Mouse (Mus musculus): ENCODE results near the gene Bach2. TPM values are rescaled to one million over a fixed set of nuclear protein-coding genes. Genes with fewer than 3 reads are reported as not detected.

Bach2 gene
- polyA plus RNA-seq, 1 experiment from 2014 or later = 7.3 TPM

GRCm38 (mm10) chr4:32425641-32426040 is 187.0 kb downstream of the Bach2 start:
- no peak for ATAC-seq (ENCODE audit: low read depth)
- H3K36me3 ChIP-seq (ENCODE audit: control insufficient read depth, insufficient read depth, low read length) = no peaks in the 10 kb centered on the region
- WGBS = 94% methylated on average over 3 of the region's 3 CpGs

GRCm38 (mm10) chr4:32426779-32427577 is 188.4 kb downstream of the Bach2 start:
- Histone ChIP-seq H3K27me3 (replicated peaks; ENCODE audit: control insufficient read depth, insufficient read depth, low read length) (no peaks in the 10 kb centered on the region), H3K4me2 (ENCODE audit: low read depth, low read length) (no peak overlapping the region), H3K9me3 (ENCODE audit: control insufficient read depth, low read length) (no peaks in the 10 kb centered on the region), H3K9ac (ENCODE audit: low read depth, low read length) (no peak overlapping the region), H3K36me3 (ENCODE audit: control insufficient read depth, insufficient read depth, low read length) (no peaks in the 10 kb centered on the region), H3K27ac (replicated peaks; ENCODE audit: low read depth, low read length) (no peak overlapping the region), H3K4me3 (ENCODE audit: low read depth, low read length) (no peak overlapping the region), H3K4me1 (ENCODE audit: control insufficient read depth, insufficient read depth, low read length) (peaks cover 12% of the 10 kb centered on the region)
- WGBS = 84% methylated on average over 27 of the region's 27 CpGs
- ATAC-seq (ENCODE audit: low read depth) (no peak), DNase-seq (ENCODE audit: low spot score) (no peak)

More at GRCm38 (mm10) chr4:32425641-32426040, 187.0 kb downstream of the Bach2 start:
- Histone ChIP-seq H3K27me3 (replicated peaks; ENCODE audit: control insufficient read depth, insufficient read depth, low read length) (no peaks in the 10 kb centered on the region), H3K4me1 (ENCODE audit: control insufficient read depth, insufficient read depth, low read length) (peaks cover 4% of the 10 kb centered on the region), H3K9me3 (ENCODE audit: control insufficient read depth, low read length) (no peaks in the 10 kb centered on the region), H3K9ac (ENCODE audit: low read depth, low read length) (no peak overlapping the region), H3K4me2 (ENCODE audit: low read depth, low read length) (no peak overlapping the region), H3K27ac (replicated peaks; ENCODE audit: low read depth, low read length) (no peak overlapping the region), H3K4me3 (ENCODE audit: low read depth, low read length) (no peak overlapping the region)
- no peak for DNase-seq (ENCODE audit: low spot score)

- Histone ChIP-seq H3K4me2 (ENCODE audit: low read depth, low read length) (no peak overlapping the region), H3K4me3 (ENCODE audit: low read depth, low read length) (no peak overlapping the region), H3K9ac (ENCODE audit: low read depth, low read length) (no peak overlapping the region), H3K4me1 (ENCODE audit: control insufficient read depth, insufficient read depth, low read length) (peaks cover 16% of the 10 kb centered on the region), H3K36me3 (ENCODE audit: control insufficient read depth, insufficient read depth, low read length) (no peaks in the 10 kb centered on the region), H3K9me3 (ENCODE audit: control insufficient read depth, low read length) (no peaks in the 10 kb centered on the region), H3K27me3 (replicated peaks; ENCODE audit: control insufficient read depth, insufficient read depth, low read length) (no peaks in the 10 kb centered on the region), H3K27ac (replicated peaks; ENCODE audit: low read depth, low read length) (no peak overlapping the region)
- ATAC-seq (ENCODE audit: low read depth) = no peak
- 64% methylated on average over 9 of the region's 9 CpGs for WGBS
- no peak for DNase-seq (ENCODE audit: low spot score)
These were observed 190.1 kb downstream of the Bach2 start for GRCm38 (mm10) chr4:32428738-32429137.

- no peaks in the 10 kb centered on the region for H3K9me3 ChIP-seq (ENCODE audit: control insufficient read depth, low read length)
- ATAC-seq (ENCODE audit: low read depth) = no peak
- no peaks in the 10 kb centered on the region for H3K36me3 ChIP-seq (ENCODE audit: control insufficient read depth, insufficient read depth, low read length)
- H3K27me3 ChIP-seq (replicated peaks; ENCODE audit: control insufficient read depth, insufficient read depth, low read length) = no peaks in the 10 kb centered on the region
- no peak overlapping the region for H3K27ac ChIP-seq (replicated peaks; ENCODE audit: low read depth, low read length)
- no peak overlapping the region for H3K4me2 ChIP-seq (ENCODE audit: low read depth, low read length)
- no peak overlapping the region for H3K4me3 ChIP-seq (ENCODE audit: low read depth, low read length)
- WGBS = 78% methylated on average over 11 of the region's 11 CpGs
- H3K4me1 ChIP-seq (ENCODE audit: control insufficient read depth, insufficient read depth, low read length) = peaks cover 16% of the 10 kb centered on the region
- H3K9ac ChIP-seq (ENCODE audit: low read depth, low read length) = no peak overlapping the region
- no peak for DNase-seq (ENCODE audit: low spot score)
These were observed 191.5 kb downstream of the Bach2 start for GRCm38 (mm10) chr4:32430136-32430535.

GRCm38 (mm10) chr4:32430981-32431380 is 192.4 kb downstream of the Bach2 start:
- no peaks in the 10 kb centered on the region for H3K36me3 ChIP-seq (ENCODE audit: control insufficient read depth, insufficient read depth, low read length)
- no peak overlapping the region for H3K9ac ChIP-seq (ENCODE audit: low read depth, low read length)
- WGBS = 26% methylated on average over 7 of the region's 7 CpGs
- no peak overlapping the region for H3K27ac ChIP-seq (replicated peaks; ENCODE audit: low read depth, low read length)
- peak overlapping the region; percentile 29 for H3K4me2 ChIP-seq (ENCODE audit: low read depth, low read length)
- ATAC-seq (ENCODE audit: low read depth) (peak; percentile 42; the same call in 1 of the 2 replicates), DNase-seq (ENCODE audit: low spot score) (peak; percentile 46)
- H3K27me3 ChIP-seq (replicated peaks; ENCODE audit: control insufficient read depth, insufficient read depth, low read length) = no peaks in the 10 kb centered on the region
- peaks cover 16% of the 10 kb centered on the region for H3K4me1 ChIP-seq (ENCODE audit: control insufficient read depth, insufficient read depth, low read length)
- H3K9me3 ChIP-seq (ENCODE audit: control insufficient read depth, low read length) = no peaks in the 10 kb centered on the region
- H3K4me3 ChIP-seq (ENCODE audit: low read depth, low read length) = no peak overlapping the region

- 35% methylated on average over 10 of the region's 10 CpGs for WGBS
- no peak overlapping the region for H3K9ac ChIP-seq (ENCODE audit: low read depth, low read length)
These were observed 193.7 kb downstream of the Bach2 start for GRCm38 (mm10) chr4:32432271-32432781.

GRCm38 (mm10) chr4:32432945-32433344 is 194.3 kb downstream of the Bach2 start:
- H3K4me3 ChIP-seq (ENCODE audit: low read depth, low read length) = no peak overlapping the region
- H3K9me3 ChIP-seq (ENCODE audit: control insufficient read depth, low read length) = no peaks in the 10 kb centered on the region
- peaks cover 16% of the 10 kb centered on the region for H3K4me1 ChIP-seq (ENCODE audit: control insufficient read depth, insufficient read depth, low read length)
- H3K27me3 ChIP-seq (replicated peaks; ENCODE audit: control insufficient read depth, insufficient read depth, low read length) = no peaks in the 10 kb centered on the region
- ATAC-seq (ENCODE audit: low read depth) (no peak), DNase-seq (ENCODE audit: low spot score) (no peak)
- WGBS = 59% methylated on average over 6 of the region's 6 CpGs
- no peaks in the 10 kb centered on the region for H3K36me3 ChIP-seq (ENCODE audit: control insufficient read depth, insufficient read depth, low read length)
- no peak overlapping the region for H3K9ac ChIP-seq (ENCODE audit: low read depth, low read length)
- H3K4me2 ChIP-seq (ENCODE audit: low read depth, low read length) = no peak overlapping the region
- no peak overlapping the region for H3K27ac ChIP-seq (replicated peaks; ENCODE audit: low read depth, low read length)

More at GRCm38 (mm10) chr4:32432271-32432781, 193.7 kb downstream of the Bach2 start:
- Histone ChIP-seq H3K4me1 (ENCODE audit: control insufficient read depth, insufficient read depth, low read length) (peaks cover 16% of the 10 kb centered on the region), H3K36me3 (ENCODE audit: control insufficient read depth, insufficient read depth, low read length) (no peaks in the 10 kb centered on the region), H3K4me2 (ENCODE audit: low read depth, low read length) (peak overlapping the region; percentile 5; the same call in 1 of the 2 replicates), H3K9me3 (ENCODE audit: control insufficient read depth, low read length) (no peaks in the 10 kb centered on the region), H3K4me3 (ENCODE audit: low read depth, low read length) (no peak overlapping the region), H3K27me3 (replicated peaks; ENCODE audit: control insufficient read depth, insufficient read depth, low read length) (no peaks in the 10 kb centered on the region), H3K27ac (replicated peaks; ENCODE audit: low read depth, low read length) (no peak overlapping the region)
- DNase-seq (ENCODE audit: low spot score) = peak; percentile 13
- no peak for ATAC-seq (ENCODE audit: low read depth)

GRCm38 (mm10) chr4:32434612-32435011 is 196.0 kb downstream of the Bach2 start:
- H3K4me1 ChIP-seq (ENCODE audit: control insufficient read depth, insufficient read depth, low read length) = peaks cover 12% of the 10 kb centered on the region
- no peak overlapping the region for H3K4me3 ChIP-seq (ENCODE audit: low read depth, low read length)
- no peaks in the 10 kb centered on the region for H3K27me3 ChIP-seq (replicated peaks; ENCODE audit: control insufficient read depth, insufficient read depth, low read length)
- no peak overlapping the region for H3K9ac ChIP-seq (ENCODE audit: low read depth, low read length)
- H3K9me3 ChIP-seq (ENCODE audit: control insufficient read depth, low read length) = no peaks in the 10 kb centered on the region
- WGBS = 85% methylated on average over 1 of the region's 1 CpGs
- H3K36me3 ChIP-seq (ENCODE audit: control insufficient read depth, insufficient read depth, low read length) = no peaks in the 10 kb centered on the region
- DNase-seq (ENCODE audit: low spot score) (no peak), ATAC-seq (ENCODE audit: low read depth) (no peak)
- no peak overlapping the region for H3K27ac ChIP-seq (replicated peaks; ENCODE audit: low read depth, low read length)
- H3K4me2 ChIP-seq (ENCODE audit: low read depth, low read length) = no peak overlapping the region
